Mouse (Mus musculus) brain, embryonic 14.5 days (tissue): ENCODE results near the gene Fkbp9.

Experiments
- CTCF ChIP-seq: fragments of 200-500 bp; IDR thresholded peaks from 2 replicates; pipeline ENCODE4 v1.5.1; 2012; ENCODE audit warnings: inconsistent platforms, mild to moderate bottlenecking, moderate library complexity, borderline replicate concordance; ENCODE audit not compliant: insufficient read depth, insufficient read length; ENCODE audit errors: extremely low read depth
- POLR2A ChIP-seq: fragments of 200-500 bp; IDR thresholded peaks from 2 replicates; pipeline ENCODE4 v1.6.1; 2012; ENCODE audit warnings: mild to moderate bottlenecking, inconsistent platforms, borderline replicate concordance; ENCODE audit not compliant: poor library complexity, insufficient read depth, insufficient read length, severe bottlenecking; ENCODE audit errors: extremely low read depth

GRCm38 (mm10) chr6:56877985-56878384, 46.1 kb downstream of the Fkbp9 start:
- no peak for TF ChIP-seq POLR2A
- no peak for TF ChIP-seq CTCF
